Mouse (Mus musculus) kidney, adult 2 months (tissue): ENCODE results near the gene Gm128. TPM values are rescaled to one million over a fixed set of nuclear protein-coding genes. Genes with fewer than 3 reads are reported as not detected.

Source experiments
- DNase-seq: peaks from one replicate; pipeline ENCODE4 v3.0.0; 2021
- H3K27ac ChIP-seq: fragments of 200-500 bp; 2 replicates; pipeline ENCODE4 v1.5.1; 2012; ENCODE audit warnings: low read depth, low read length, control low read depth, inconsistent platforms; ENCODE audit not compliant: insufficient read depth
- H3K27me3 ChIP-seq: fragments of 200-500 bp; replicated peaks from 2 replicates; pipeline ENCODE4 v1.6.1; 2012; ENCODE audit warnings: mild to moderate bottlenecking, moderate library complexity, low read length, inconsistent platforms; ENCODE audit not compliant: control insufficient read depth, insufficient read depth
- H3K36me3 ChIP-seq: fragments of 200-500 bp; 2 replicates; pipeline ENCODE4 v1.6.1; 2012; ENCODE audit warnings: mild to moderate bottlenecking, moderate library complexity, low read length, inconsistent platforms; ENCODE audit not compliant: control insufficient read depth, insufficient read depth
- H3K4me1 ChIP-seq: fragments of 200-500 bp; 2 replicates; pipeline ENCODE4 v1.6.1; 2011; ENCODE audit warnings: low read length; ENCODE audit not compliant: control insufficient read depth, insufficient read depth
- H3K4me3 ChIP-seq: fragments of 200-500 bp; 2 replicates; pipeline ENCODE4 v1.5.1; 2011; ENCODE audit warnings: mild to moderate bottlenecking, low read depth, low read length, control low read depth; ENCODE audit not compliant: insufficient read depth
- CTCF ChIP-seq: fragments of 200-500 bp; conservative IDR thresholded peaks from 2 replicates; pipeline ENCODE4 v1.5.1; 2011; ENCODE audit warnings: low read depth, mild to moderate bottlenecking, control low read depth, low read length, moderate library complexity, mixed read lengths; ENCODE audit not compliant: insufficient read depth, insufficient read length
- POLR2A ChIP-seq: fragments of 200-500 bp; IDR thresholded peaks from one replicate; pipeline ENCODE4 v1.6.1; 2011; ENCODE audit warnings: low read depth, low read length, control low read depth
- WGBS: fragments of 180-500 bp; shearing (Covaris S2); methylation state at CpG from one replicate; pipeline ENCODE4 v1.1.7; 2018; 5-methylcytosine and 5-hydroxymethylcytosine counted together
- polyA plus RNA-seq: library from polyadenylated mRNA; depleted of rRNA; stranded (reverse); fragments of >200 nt; gene quantifications from 2 replicates; pipeline ENCODE4 v1.2.3, GENCODE M21; 2012

Gm128 gene
- polyA plus RNA-seq, 1 experiment: 5.9 TPM

- peak overlapping the region; percentile 74 for H3K4me3 ChIP-seq
- peaks cover 6% of the 10 kb centered on the region; the same call in 1 of the 2 replicates for H3K36me3 ChIP-seq
- WGBS: 62% methylated on average over 12 of the region's 12 CpGs
Observed at GRCm38 (mm10) chr3:95284501-95285281, 43.3 kb upstream of the Gm128 start.

DNA sequence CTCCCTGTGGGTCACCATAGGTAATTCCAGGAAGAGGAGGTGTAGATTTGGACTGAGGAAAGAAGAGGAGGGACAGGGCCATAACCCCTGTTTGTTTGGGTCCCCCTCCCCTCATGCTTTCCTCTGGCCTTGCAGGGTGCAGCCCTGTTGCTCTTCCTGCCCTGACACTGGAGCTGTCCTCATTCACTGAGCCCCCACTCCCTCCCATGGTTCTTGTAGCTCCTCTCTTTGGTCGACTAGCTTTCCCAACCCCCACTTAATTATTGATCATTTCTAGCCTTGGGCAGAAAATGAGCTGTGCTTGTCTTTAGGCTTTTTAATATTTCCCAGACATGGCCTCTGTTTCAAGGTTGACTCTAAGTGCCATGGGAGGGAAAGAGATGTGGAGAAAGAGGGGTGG lies 42.7 kb upstream of the Gm128 start:
- no peak for DNase-seq
- H3K27ac ChIP-seq: peak overlapping the region; percentile 87
- peak overlapping the region; percentile 74 for H3K4me3 ChIP-seq
- H3K27me3 ChIP-seq: no peaks in the 10 kb centered on the region
- 7% methylated on average over 1 of the region's 1 CpGs for WGBS
- peaks cover 6% of the 10 kb centered on the region; the same call in 1 of the 2 replicates for H3K36me3 ChIP-seq
- peaks cover 40% of the 10 kb centered on the region for H3K4me1 ChIP-seq
- no peak for TF ChIP-seq CTCF

More at GRCm38 (mm10) chr3:95284501-95285281, 43.3 kb upstream of the Gm128 start:
- Histone ChIP-seq H3K27me3 (no peaks in the 10 kb centered on the region), H3K4me1 (peaks cover 37% of the 10 kb centered on the region), H3K27ac (peak overlapping the region; percentile 87)
- TF ChIP-seq POLR2A: no peak
- no peak for TF ChIP-seq CTCF
- no peak for DNase-seq

DNA sequence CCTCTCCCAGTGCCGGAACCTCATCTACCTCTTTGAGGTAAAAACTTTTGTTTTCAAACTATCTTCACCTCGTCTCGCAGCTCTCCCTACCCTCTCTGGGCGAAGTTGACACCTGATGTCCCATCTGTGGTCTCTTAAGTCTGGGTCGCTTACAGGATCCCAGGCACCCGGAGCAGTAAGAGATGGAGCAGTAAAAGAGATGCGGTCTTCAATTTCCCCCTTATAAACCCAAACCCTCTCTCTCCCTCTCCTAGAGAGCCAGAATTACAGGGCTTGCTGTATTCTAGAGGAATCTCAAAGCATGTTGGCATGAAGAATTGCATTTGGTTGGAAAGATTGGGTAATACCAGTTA lies 42.2 kb upstream of the Gm128 start:
- peaks cover 4% of the 10 kb centered on the region; the same call in 1 of the 2 replicates for H3K36me3 ChIP-seq
- H3K4me3 ChIP-seq: peak overlapping the region; percentile 74
- peak overlapping the region; percentile 87 for H3K27ac ChIP-seq
- WGBS: under 1% methylated on average over 7 of the region's 7 CpGs
- H3K27me3 ChIP-seq: no peaks in the 10 kb centered on the region
- DNase-seq: no peak
- no peak for TF ChIP-seq CTCF
- TF ChIP-seq POLR2A: no peak
- H3K4me1 ChIP-seq: peaks cover 40% of the 10 kb centered on the region

GRCm38 (mm10) chr3:95282865-95283588 lies 41.6 kb upstream of the Gm128 start:
- WGBS: under 1% methylated on average over 51 of the region's 51 CpGs
- DNase-seq: peak; percentile 91
- Histone ChIP-seq H3K27me3 (no peaks in the 10 kb centered on the region), H3K4me3 (peak overlapping the region; percentile 74), H3K4me1 (peaks cover 37% of the 10 kb centered on the region), H3K36me3 (no peaks in the 10 kb centered on the region), H3K27ac (peak overlapping the region; percentile 87)
- TF ChIP-seq POLR2A (peak; percentile 66), CTCF (peak; percentile 36)

DNA sequence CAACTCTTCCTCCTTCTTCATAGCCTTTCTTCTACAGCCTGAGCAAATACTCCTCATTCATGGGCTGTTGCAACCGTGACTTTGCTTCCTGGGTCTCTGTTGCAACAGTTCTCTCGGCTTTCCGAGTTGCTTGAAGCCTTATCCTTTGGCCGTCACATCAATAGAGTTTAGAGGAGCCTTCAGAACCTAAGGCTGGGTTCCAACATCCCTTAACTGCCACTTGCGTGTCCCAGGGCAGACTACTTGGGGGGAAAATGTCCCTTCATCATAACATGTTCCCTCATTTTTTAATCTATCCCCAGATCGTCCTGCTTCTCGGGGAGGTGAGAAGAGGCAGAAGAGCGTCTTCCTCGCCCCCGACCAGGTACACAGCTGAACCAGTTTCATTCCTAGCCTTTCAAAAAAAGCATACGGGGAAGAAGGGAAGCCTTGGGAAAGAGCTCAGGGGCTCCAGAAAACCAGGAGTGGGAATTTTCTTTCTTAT lies 41.0 kb upstream of the Gm128 start:
- TF ChIP-seq CTCF (no peak), POLR2A (no peak)
- peak overlapping the region; percentile 74 for H3K4me3 ChIP-seq
- under 1% methylated on average over 11 of the region's 11 CpGs for WGBS
- no peaks in the 10 kb centered on the region for H3K27me3 ChIP-seq
- H3K36me3 ChIP-seq: no peaks in the 10 kb centered on the region
- H3K27ac ChIP-seq: peak overlapping the region; percentile 87
- DNase-seq: peak; percentile 60
- peaks cover 34% of the 10 kb centered on the region for H3K4me1 ChIP-seq

- TF ChIP-seq POLR2A (no peak), CTCF (0 out of 2 replicates have a peak, but pooled peaks have one; percentile 23)
- under 1% methylated on average over 53 of the region's 53 CpGs for WGBS
- Histone ChIP-seq H3K4me1 (peaks cover 33% of the 10 kb centered on the region), H3K27ac (peak within 1 kb of the TSS; percentile 93), H3K27me3 (no peaks in the 10 kb centered on the region), H3K4me3 (peak within 1 kb of the TSS; percentile 74), H3K36me3 (no peaks in the 10 kb centered on the region)
- peak; percentile 99 for DNase-seq
Observed at GRCm38 (mm10) chr3:95281216-95282126, 40.1 kb upstream of the Gm128 start, which contains the start of the genes Mindy1 and Prune1. TSS of gene Mindy1 (plus strand) at chr3:95281345. TSS of gene Prune1 (minus strand) at chr3:95282076.
